Mouse (Mus musculus) stomach, postnatal 0 days (tissue): Measurements from ENCODE around the gene Krba1. TPM values are rescaled to one million over a fixed set of nuclear protein-coding genes. Genes with fewer than 3 reads are reported as not detected.

Experiments
- ATAC-seq: fragments of 200-750 bp; cut with Nextera tagmentation; 2 replicates; pipeline ENCODE4 v1.8.0; 2017; ENCODE audit not compliant: low FRiP score, low TSS enrichment
- DNase-seq: peaks from one replicate; pipeline ENCODE4 v3.0.0-alpha.2; 2016; ENCODE audit warnings: low spot score
- H3K27ac ChIP-seq: fragments of 300-500 bp; sonication (generic); replicated peaks from 2 replicates; pipeline ENCODE4 v1.5.1; 2014; ENCODE audit warnings: mild to moderate bottlenecking, control low read depth
- H3K27me3 ChIP-seq: fragments of 300-500 bp; sonication (generic); 2 replicates; pipeline ENCODE4 v1.6.1; 2014; ENCODE audit warnings: low read length; ENCODE audit not compliant: control insufficient read depth, insufficient read depth
- H3K36me3 ChIP-seq: fragments of 300-500 bp; sonication (generic); 2 replicates; pipeline ENCODE4 v1.6.1; 2014; ENCODE audit warnings: low read length, mixed read lengths; ENCODE audit not compliant: control insufficient read depth, insufficient read depth
- H3K4me1 ChIP-seq: fragments of 300-500 bp; sonication (generic); replicated peaks from 2 replicates; pipeline ENCODE4 v1.6.1; 2014; ENCODE audit warnings: antibody characterized with exemption; ENCODE audit not compliant: control insufficient read depth, insufficient read depth
- H3K4me2 ChIP-seq: fragments of 300-500 bp; sonication (generic); replicated peaks from 2 replicates; pipeline ENCODE4 v1.6.1; 2014; ENCODE audit warnings: low read depth, mild to moderate bottlenecking, control low read depth, moderate library complexity
- H3K4me3 ChIP-seq: fragments of 300-500 bp; sonication (generic); 2 replicates; pipeline ENCODE4 v1.5.1; 2014; ENCODE audit warnings: low read depth, low read length, control low read depth
- H3K9ac ChIP-seq: fragments of 300-500 bp; sonication (generic); 2 replicates; pipeline ENCODE4 v1.6.1; 2014; ENCODE audit warnings: mild to moderate bottlenecking, low read length, control low read depth, mixed read lengths
- H3K9me3 ChIP-seq: fragments of 300-500 bp; sonication (generic); 2 replicates; pipeline ENCODE4 v1.6.1; 2016; ENCODE audit warnings: low read length; ENCODE audit not compliant: control insufficient read depth
- CTCF ChIP-seq: IDR thresholded peaks from 2 replicates; pipeline ENCODE4 v1.5.1; 2016; ENCODE audit warnings: antibody characterized with exemption, low read depth, mild to moderate bottlenecking, moderate library complexity
- EP300 ChIP-seq: optimal IDR thresholded peaks from 2 replicates; pipeline ENCODE3; 2016; ENCODE audit warnings: antibody characterized with exemption
- WGBS: fragments of 180-500 bp; shearing (Covaris S2); extraction: QIAGEN DNeasy Blood & Tissue Kit; methylation state at CpG from one replicate; pipeline ENCODE4 v1.1.7; 2014; 5-methylcytosine and 5-hydroxymethylcytosine counted together
- polyA plus RNA-seq: library from polyadenylated mRNA; unstranded; fragments of >200 nt; fragmentation: Nextera tagmentation; extraction: Ambion mirVana; gene quantifications from 2 replicates; pipeline ENCODE4 v1.2.1, GENCODE M21; 2015

Krba1 gene
- polyA plus RNA-seq, 1 experiment from 2014 or later = 5.4 TPM

- Histone ChIP-seq H3K4me3 (peak overlapping the region; percentile 86), H3K4me2 (peak overlapping the region; percentile 90), H3K9me3 (no peaks in the 10 kb centered on the region), H3K9ac (peak overlapping the region; percentile 81), H3K4me1 (peaks cover 7% of the 10 kb centered on the region; the same call in 1 of the 2 replicates), H3K27ac (peak overlapping the region; percentile 72), H3K27me3 (no peaks in the 10 kb centered on the region), H3K36me3 (no peaks in the 10 kb centered on the region)
- WGBS = 28% methylated on average over 15 of the region's 15 CpGs
- DNase-seq (no peak), ATAC-seq (no peak)
- TF ChIP-seq CTCF (no peak), EP300 (no peak)
These were observed 716 bp downstream of the Krba1 start for GRCm38 (mm10) chr6:48396008-48396595.

- no peak overlapping the region for H3K27ac ChIP-seq
- ATAC-seq (no peak), DNase-seq (no peak)
- H3K9ac ChIP-seq = peak overlapping the region; percentile 81; the same call in 1 of the 2 replicates
- H3K36me3 ChIP-seq = no peaks in the 10 kb centered on the region
- no peak overlapping the region for H3K4me3 ChIP-seq
- H3K27me3 ChIP-seq = no peaks in the 10 kb centered on the region
- H3K4me2 ChIP-seq = peak overlapping the region; percentile 90; the same call in 1 of the 2 replicates
- no peaks in the 10 kb centered on the region for H3K9me3 ChIP-seq
- no peak for TF ChIP-seq EP300
- no peak for TF ChIP-seq CTCF
- WGBS = 100% methylated on average over 1 of the region's 1 CpGs
- H3K4me1 ChIP-seq = peaks cover 7% of the 10 kb centered on the region; the same call in 1 of the 2 replicates
These were observed 1.3 kb downstream of the Krba1 start for GRCm38 (mm10) chr6:48396686-48397085.

- Histone ChIP-seq H3K4me2 (no peak overlapping the region), H3K9ac (no peak overlapping the region), H3K27me3 (no peaks in the 10 kb centered on the region), H3K9me3 (no peaks in the 10 kb centered on the region), H3K4me3 (no peak overlapping the region), H3K4me1 (peaks cover 7% of the 10 kb centered on the region; the same call in 1 of the 2 replicates), H3K27ac (no peak overlapping the region), H3K36me3 (no peaks in the 10 kb centered on the region)
- WGBS = 65% methylated on average over 4 of the region's 4 CpGs
- ATAC-seq = no peak
- peak; percentile 16 for DNase-seq
- TF ChIP-seq EP300 (no peak), CTCF (peak; percentile 55)
These were observed 1.9 kb downstream of the Krba1 start for GRCm38 (mm10) chr6:48397336-48397735.

- DNase-seq (no peak), ATAC-seq (no peak)
- Histone ChIP-seq H3K4me2 (no peak overlapping the region), H3K36me3 (no peaks in the 10 kb centered on the region), H3K27ac (no peak overlapping the region), H3K4me1 (peaks cover 7% of the 10 kb centered on the region; the same call in 1 of the 2 replicates), H3K27me3 (no peaks in the 10 kb centered on the region), H3K9me3 (no peaks in the 10 kb centered on the region), H3K4me3 (no peak overlapping the region), H3K9ac (no peak overlapping the region)
- TF ChIP-seq CTCF (no peak), EP300 (no peak)
- 95% methylated on average over 5 of the region's 5 CpGs for WGBS
These were observed 4.5 kb downstream of the Krba1 start for GRCm38 (mm10) chr6:48399906-48400305.

GRCm38 (mm10) chr6:48404071-48404470, 8.7 kb downstream of the Krba1 start:
- WGBS = 88% methylated on average over 5 of the region's 5 CpGs
- no peaks in the 10 kb centered on the region for H3K9me3 ChIP-seq

GRCm38 (mm10) chr6:48409726-48410343, 14.4 kb downstream of the Krba1 start:
- Histone ChIP-seq H3K27me3 (no peaks in the 10 kb centered on the region), H3K4me3 (no peak overlapping the region), H3K36me3 (peaks cover 19% of the 10 kb centered on the region), H3K9me3 (no peaks in the 10 kb centered on the region), H3K27ac (no peak overlapping the region), H3K4me2 (no peak overlapping the region), H3K9ac (no peak overlapping the region), H3K4me1 (no peaks in the 10 kb centered on the region)
- DNase-seq = peak; percentile 10
- ATAC-seq = no peak
- 96% methylated on average over 4 of the region's 4 CpGs for WGBS
- TF ChIP-seq CTCF (no peak), EP300 (no peak)

More at GRCm38 (mm10) chr6:48404071-48404470, 8.7 kb downstream of the Krba1 start:
- Histone ChIP-seq H3K4me2 (no peak overlapping the region), H3K36me3 (peaks cover 9% of the 10 kb centered on the region; the same call in 1 of the 2 replicates), H3K9ac (no peak overlapping the region), H3K27ac (no peak overlapping the region), H3K4me1 (no peaks in the 10 kb centered on the region), H3K4me3 (no peak overlapping the region), H3K27me3 (no peaks in the 10 kb centered on the region)
- DNase-seq = no peak
- ATAC-seq = no peak
- TF ChIP-seq CTCF = no peak
- no peak for TF ChIP-seq EP300
